Mouse (Mus musculus) liver, embryonic 14.5 days (tissue): ENCODE measurements around the gene Spata2.

Experiments
- CTCF ChIP-seq: IDR thresholded peaks from 2 replicates; pipeline ENCODE4 v1.5.1; 2016; ENCODE audit warnings: antibody characterized with exemption, low read depth, control low read depth
- EP300 ChIP-seq: IDR thresholded peaks from 2 replicates; pipeline ENCODE4 v1.6.1; 2016; ENCODE audit warnings: antibody characterized with exemption, low read depth

GRCm38 (mm10) chr2:167542361-167542760, 49.7 kb upstream of the Spata2 start:
- no peak for TF ChIP-seq CTCF
- no peak for TF ChIP-seq EP300
